Mouse (Mus musculus) lung, postnatal 14 days (tissue): Measurements from ENCODE around the gene Mfsd4b2.

Source experiments
- DNase-seq: peaks from one replicate; pipeline ENCODE4 v3.0.0; 2021

Gene Mfsd4b2

DNA sequence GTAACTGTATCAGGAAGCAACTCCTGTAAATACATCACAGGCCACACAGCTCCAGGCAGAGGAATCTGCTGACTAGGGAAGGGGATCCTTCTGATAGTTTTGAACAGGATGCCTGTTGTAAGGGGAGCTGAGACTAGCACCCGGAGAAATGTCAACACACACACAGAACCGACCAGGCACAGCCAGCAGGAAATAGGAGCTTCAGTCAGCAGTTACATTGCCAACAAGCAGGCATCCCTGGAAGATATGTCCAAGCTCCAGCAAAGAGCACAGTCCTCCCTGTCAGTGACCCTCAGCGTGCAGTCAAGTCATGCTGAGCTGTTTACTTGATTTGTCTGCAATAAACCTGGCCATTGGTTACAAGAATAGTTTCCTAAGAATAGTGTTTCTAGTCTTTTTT, 38.1 kb downstream of the Mfsd4b2 start:
- no peak for DNase-seq
